Mouse (Mus musculus): Measurements from ENCODE around the gene Zbtb44.

DNA sequence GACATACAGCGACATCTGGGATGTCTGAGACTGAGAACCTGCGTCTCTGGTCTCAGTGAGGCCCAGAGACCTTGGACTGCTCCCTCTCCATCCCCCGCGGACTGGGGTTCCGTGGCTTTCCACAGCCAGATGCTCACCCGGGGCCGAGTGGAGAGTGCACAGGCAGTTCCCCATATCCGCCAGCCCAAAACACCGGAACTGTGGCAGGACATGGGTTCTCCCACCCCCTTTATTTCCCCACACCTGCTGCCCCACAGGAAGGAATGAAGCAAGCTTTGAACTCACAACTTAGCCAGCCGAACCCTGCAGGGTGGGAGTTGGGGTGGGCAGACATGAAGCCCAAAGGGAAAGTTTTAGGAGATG lies 62.4 kb downstream of the Zbtb44 start:
- TF ChIP-seq ZNF384 (IDR thresholded peaks at IDR 0.05; ENCODE audit: low read depth, low read length) (no peak), CHD2 (IDR thresholded peaks at IDR 0.05; ENCODE audit: low read depth, low read length) (no peak), MAFK (IDR thresholded peaks at IDR 0.05; ENCODE audit: insufficient read depth, low read depth, low read length) (no peak)
